Mouse (Mus musculus): ENCODE results near the gene Arid3b. TPM values are rescaled to one million over a fixed set of nuclear protein-coding genes. Genes with fewer than 3 reads are reported as not detected.

Gene Arid3b
- polyA plus RNA-seq, 1 experiment from 2014 or later = 32.1 TPM

GRCm38 (mm10) chr9:57805087-57805737 is 31.4 kb downstream of the Arid3b start:
- 83% methylated on average over 10 of the region's 10 CpGs for WGBS
- Histone ChIP-seq H3K4me1 (replicated peaks; ENCODE audit: control insufficient read depth, insufficient read depth, low read length) (peaks cover 17% of the 10 kb centered on the region), H3K27ac (ENCODE audit: low read depth, low read length) (no peak overlapping the region), H3K27me3 (ENCODE audit: control insufficient read depth, insufficient read depth, low read length) (no peaks in the 10 kb centered on the region), H3K4me3 (ENCODE audit: low read depth, low read length) (no peak overlapping the region), H3K36me3 (ENCODE audit: control insufficient read depth, insufficient read depth, low read length) (no peaks in the 10 kb centered on the region; the same call in 1 of the 2 replicates), H3K9ac (ENCODE audit: low read length) (no peak overlapping the region), H3K4me2 (ENCODE audit: low read depth, low read length, severe bottlenecking) (no peak overlapping the region), H3K9me3 (ENCODE audit: control insufficient read depth, low read length) (no peaks in the 10 kb centered on the region)
- no peak for ATAC-seq (replicated peaks; ENCODE audit: low FRiP score)
- DNase-seq (ENCODE audit: low spot score) = no peak

DNA sequence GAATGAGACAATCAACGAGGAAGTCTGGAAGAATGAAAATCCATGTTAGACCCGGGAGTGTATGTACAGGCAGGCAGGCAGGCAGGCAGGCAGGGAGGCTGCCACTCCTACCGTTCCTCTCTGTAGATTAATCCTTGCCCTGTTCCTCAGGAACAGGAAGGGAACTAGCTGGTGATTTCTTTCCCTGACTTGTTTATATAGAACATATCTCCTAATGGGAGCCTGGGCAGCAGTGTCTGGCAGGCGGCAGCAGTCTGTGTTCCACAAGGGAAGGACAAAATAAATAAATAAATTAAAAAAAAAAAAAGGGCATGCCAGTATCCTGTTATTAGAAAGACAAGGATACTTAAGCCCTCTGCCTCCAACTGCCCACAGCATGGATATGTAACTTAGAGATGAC is 32.8 kb downstream of the Arid3b start:
- Histone ChIP-seq H3K27me3 (ENCODE audit: control insufficient read depth, insufficient read depth, low read length) (no peaks in the 10 kb centered on the region), H3K36me3 (ENCODE audit: control insufficient read depth, insufficient read depth, low read length) (no peaks in the 10 kb centered on the region; the same call in 1 of the 2 replicates), H3K27ac (ENCODE audit: low read depth, low read length) (no peak overlapping the region), H3K4me2 (ENCODE audit: low read depth, low read length, severe bottlenecking) (no peak overlapping the region), H3K9me3 (ENCODE audit: control insufficient read depth, low read length) (no peaks in the 10 kb centered on the region), H3K4me1 (replicated peaks; ENCODE audit: control insufficient read depth, insufficient read depth, low read length) (peaks cover 16% of the 10 kb centered on the region), H3K9ac (ENCODE audit: low read length) (no peak overlapping the region), H3K4me3 (ENCODE audit: low read depth, low read length) (no peak overlapping the region)
- WGBS = 34% methylated on average over 4 of the region's 4 CpGs
- no peak for ATAC-seq (replicated peaks; ENCODE audit: low FRiP score)
- DNase-seq (ENCODE audit: low spot score) = no peak

DNA sequence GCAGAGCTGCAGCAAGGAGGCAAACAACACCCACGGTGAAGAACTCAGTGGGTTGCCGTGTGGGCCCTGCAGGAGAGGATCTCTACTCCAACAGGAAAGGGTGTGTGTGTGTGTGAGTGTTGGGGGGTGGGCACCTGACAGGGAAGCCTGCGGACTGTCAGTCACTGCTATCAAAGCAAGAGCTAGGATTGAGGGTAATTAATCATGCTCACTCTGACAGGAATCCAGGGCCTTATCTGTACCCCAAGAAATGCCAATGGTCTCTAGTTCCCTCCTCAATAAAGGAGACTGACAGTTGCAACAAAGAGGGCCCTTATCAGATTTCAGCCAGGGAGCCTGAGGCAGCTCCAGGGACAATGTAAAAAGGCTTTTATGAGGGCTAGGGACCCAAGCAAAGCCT is 33.5 kb downstream of the Arid3b start:
- no peaks in the 10 kb centered on the region for H3K9me3 ChIP-seq (ENCODE audit: control insufficient read depth, low read length)
- H3K27me3 ChIP-seq (ENCODE audit: control insufficient read depth, insufficient read depth, low read length) = no peaks in the 10 kb centered on the region
- H3K9ac ChIP-seq (ENCODE audit: low read length) = no peak overlapping the region
- H3K4me1 ChIP-seq (replicated peaks; ENCODE audit: control insufficient read depth, insufficient read depth, low read length) = peaks cover 17% of the 10 kb centered on the region
- DNase-seq (ENCODE audit: low spot score) (no peak), ATAC-seq (replicated peaks; ENCODE audit: low FRiP score) (no peak)
- H3K36me3 ChIP-seq (ENCODE audit: control insufficient read depth, insufficient read depth, low read length) = no peaks in the 10 kb centered on the region; the same call in 1 of the 2 replicates
- H3K4me3 ChIP-seq (ENCODE audit: low read depth, low read length) = no peak overlapping the region
- H3K27ac ChIP-seq (ENCODE audit: low read depth, low read length) = no peak overlapping the region
- no peak overlapping the region for H3K4me2 ChIP-seq (ENCODE audit: low read depth, low read length, severe bottlenecking)
- WGBS = 18% methylated on average over 3 of the region's 3 CpGs

- ATAC-seq (replicated peaks; ENCODE audit: low FRiP score) = no peak
- no peak for DNase-seq (ENCODE audit: low spot score)
- no peaks in the 10 kb centered on the region for H3K9me3 ChIP-seq (ENCODE audit: control insufficient read depth, low read length)
- H3K36me3 ChIP-seq (ENCODE audit: control insufficient read depth, insufficient read depth, low read length) = peaks cover 6% of the 10 kb centered on the region; the same call in 1 of the 2 replicates
- peaks cover 14% of the 10 kb centered on the region; the same call in 1 of the 2 replicates for H3K4me1 ChIP-seq (replicated peaks; ENCODE audit: control insufficient read depth, insufficient read depth, low read length)
- H3K9ac ChIP-seq (ENCODE audit: low read length) = no peak overlapping the region
- H3K4me2 ChIP-seq (ENCODE audit: low read depth, low read length, severe bottlenecking) = no peak overlapping the region
- WGBS = 91% methylated on average over 9 of the region's 9 CpGs
- no peak overlapping the region for H3K4me3 ChIP-seq (ENCODE audit: low read depth, low read length)
- no peaks in the 10 kb centered on the region for H3K27me3 ChIP-seq (ENCODE audit: control insufficient read depth, insufficient read depth, low read length)
- H3K27ac ChIP-seq (ENCODE audit: low read depth, low read length) = no peak overlapping the region
These were observed 36.1 kb downstream of the Arid3b start for GRCm38 (mm10) chr9:57800325-57800975.

GRCm38 (mm10) chr9:57798725-57799253 is 37.8 kb downstream of the Arid3b start:
- no peaks in the 10 kb centered on the region for H3K27me3 ChIP-seq (ENCODE audit: control insufficient read depth, insufficient read depth, low read length)
- ATAC-seq (replicated peaks; ENCODE audit: low FRiP score) (peak; percentile 53; the same call in 1 of the 2 replicates), DNase-seq (ENCODE audit: low spot score) (peak; percentile 65)
- no peak overlapping the region for H3K9ac ChIP-seq (ENCODE audit: low read length)
- peaks cover 6% of the 10 kb centered on the region; the same call in 1 of the 2 replicates for H3K36me3 ChIP-seq (ENCODE audit: control insufficient read depth, insufficient read depth, low read length)
- no peak overlapping the region for H3K4me2 ChIP-seq (ENCODE audit: low read depth, low read length, severe bottlenecking)
- no peaks in the 10 kb centered on the region for H3K9me3 ChIP-seq (ENCODE audit: control insufficient read depth, low read length)
- H3K4me1 ChIP-seq (replicated peaks; ENCODE audit: control insufficient read depth, insufficient read depth, low read length) = peaks cover 14% of the 10 kb centered on the region; the same call in 1 of the 2 replicates
- no peak overlapping the region for H3K4me3 ChIP-seq (ENCODE audit: low read depth, low read length)
- no peak overlapping the region for H3K27ac ChIP-seq (ENCODE audit: low read depth, low read length)
- 16% methylated on average over 10 of the region's 10 CpGs for WGBS

DNA sequence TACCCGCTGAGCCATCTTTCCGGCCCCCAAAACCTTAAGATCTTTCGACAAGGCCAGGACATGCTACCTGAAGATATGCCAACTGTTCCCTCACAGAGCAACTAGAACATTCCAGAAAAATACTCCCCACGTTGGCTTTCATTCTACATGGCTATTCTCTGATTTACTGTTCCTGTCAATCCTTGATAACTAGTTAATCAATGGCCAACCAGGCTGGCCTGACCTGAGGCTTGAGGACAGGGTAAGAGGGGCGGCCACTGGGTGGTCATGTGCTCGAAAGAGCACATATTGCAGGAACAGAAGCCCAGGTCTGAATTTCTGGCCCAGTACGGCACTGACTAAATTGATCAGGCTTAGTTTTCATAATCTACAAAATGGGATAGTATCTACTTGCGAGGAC is 39.1 kb downstream of the Arid3b start:
- Histone ChIP-seq H3K27me3 (ENCODE audit: control insufficient read depth, insufficient read depth, low read length) (no peaks in the 10 kb centered on the region), H3K4me3 (ENCODE audit: low read depth, low read length) (no peak overlapping the region), H3K27ac (ENCODE audit: low read depth, low read length) (no peak overlapping the region), H3K4me1 (replicated peaks; ENCODE audit: control insufficient read depth, insufficient read depth, low read length) (peaks cover 11% of the 10 kb centered on the region; the same call in 1 of the 2 replicates), H3K36me3 (ENCODE audit: control insufficient read depth, insufficient read depth, low read length) (peaks cover 6% of the 10 kb centered on the region; the same call in 1 of the 2 replicates), H3K4me2 (ENCODE audit: low read depth, low read length, severe bottlenecking) (no peak overlapping the region), H3K9ac (ENCODE audit: low read length) (no peak overlapping the region), H3K9me3 (ENCODE audit: control insufficient read depth, low read length) (no peaks in the 10 kb centered on the region)
- DNase-seq (ENCODE audit: low spot score) = no peak
- ATAC-seq (replicated peaks; ENCODE audit: low FRiP score) = no peak
- 98% methylated on average over 8 of the region's 8 CpGs for WGBS

GRCm38 (mm10) chr9:57789733-57790132 is 46.9 kb downstream of the Arid3b start:
- Histone ChIP-seq H3K4me3 (ENCODE audit: low read depth, low read length) (no peak overlapping the region), H3K4me2 (ENCODE audit: low read depth, low read length, severe bottlenecking) (no peak overlapping the region), H3K27ac (ENCODE audit: low read depth, low read length) (no peak overlapping the region), H3K9me3 (ENCODE audit: control insufficient read depth, low read length) (no peaks in the 10 kb centered on the region), H3K9ac (ENCODE audit: low read length) (no peak overlapping the region), H3K4me1 (replicated peaks; ENCODE audit: control insufficient read depth, insufficient read depth, low read length) (no peaks in the 10 kb centered on the region), H3K36me3 (ENCODE audit: control insufficient read depth, insufficient read depth, low read length) (no peaks in the 10 kb centered on the region; the same call in 1 of the 2 replicates), H3K27me3 (ENCODE audit: control insufficient read depth, insufficient read depth, low read length) (no peaks in the 10 kb centered on the region)
- ATAC-seq (replicated peaks; ENCODE audit: low FRiP score) = no peak
- DNase-seq (ENCODE audit: low spot score) = no peak
- 93% methylated on average over 3 of the region's 3 CpGs for WGBS

DNA sequence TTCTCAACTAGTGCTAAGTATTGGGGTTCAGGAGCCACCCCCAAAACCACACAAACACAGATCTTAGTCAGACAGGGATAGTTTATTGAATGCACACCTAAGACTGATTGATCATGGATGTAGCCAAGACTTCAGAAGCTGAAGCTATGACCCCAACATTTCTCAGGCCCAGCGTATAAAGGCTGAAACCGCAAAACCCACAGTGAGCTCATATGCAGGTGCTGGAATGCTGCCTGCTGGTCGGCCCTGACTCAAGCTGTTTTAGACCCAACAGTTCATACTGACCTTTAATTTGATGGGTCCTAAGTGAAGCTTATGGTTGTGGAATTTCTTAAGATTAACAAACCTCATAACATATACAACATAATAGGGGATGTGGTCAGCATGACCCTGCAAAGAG is 53.9 kb downstream of the Arid3b start:
- no peak overlapping the region for H3K4me2 ChIP-seq (ENCODE audit: low read depth, low read length, severe bottlenecking)
- no peaks in the 10 kb centered on the region for H3K9me3 ChIP-seq (ENCODE audit: control insufficient read depth, low read length)
- no peak overlapping the region for H3K4me3 ChIP-seq (ENCODE audit: low read depth, low read length)
- ATAC-seq (replicated peaks; ENCODE audit: low FRiP score) (no peak), DNase-seq (ENCODE audit: low spot score) (no peak)
- no peaks in the 10 kb centered on the region for H3K4me1 ChIP-seq (replicated peaks; ENCODE audit: control insufficient read depth, insufficient read depth, low read length)
- no peaks in the 10 kb centered on the region for H3K36me3 ChIP-seq (ENCODE audit: control insufficient read depth, insufficient read depth, low read length)
- 95% methylated on average over 3 of the region's 3 CpGs for WGBS
- H3K27ac ChIP-seq (ENCODE audit: low read depth, low read length) = no peak overlapping the region
- no peaks in the 10 kb centered on the region for H3K27me3 ChIP-seq (ENCODE audit: control insufficient read depth, insufficient read depth, low read length)
- no peak overlapping the region for H3K9ac ChIP-seq (ENCODE audit: low read length)
